Mouse (Mus musculus) lung, postnatal 0 days (tissue): ENCODE data around the gene Cdk5r2.
"Not testable (repeated sequence)": the region's sequence is repeated elsewhere in the genome, so short reads cannot be mapped to it uniquely, and the experiment has no call there.

Source experiments
- CTCF ChIP-seq: IDR thresholded peaks from 2 replicates; pipeline ENCODE4 v1.5.1; 2016; ENCODE audit warnings: antibody characterized with exemption, mild to moderate bottlenecking
- EP300 ChIP-seq: IDR thresholded peaks from 2 replicates; pipeline ENCODE4 v1.6.1; 2016; ENCODE audit warnings: antibody characterized with exemption, mild to moderate bottlenecking, control low read depth

- not testable (repeated sequence) for TF ChIP-seq EP300, CTCF
Measured at GRCm38 (mm10) chr1:74815965-74816364, 38.8 kb upstream of the Cdk5r2 start.
